Mouse (Mus musculus): Measurements from ENCODE around the gene Cela3a. TPM values are rescaled to one million over a fixed set of nuclear protein-coding genes. Genes with fewer than 3 reads are reported as not detected.
A peak's percentile ranks its signal among the peaks of the same experiment; 100 is the strongest.

The Cela3a gene
- polyA plus RNA-seq, 1 experiment from 2014 or later = not detected

GRCm38 (mm10) chr4:137449132-137449531, 39.5 kb upstream of the Cela3a start:
- Histone ChIP-seq H3K9me3 (ENCODE audit: control insufficient read depth, low read length) (no peaks in the 10 kb centered on the region), H3K27me3 (replicated peaks; ENCODE audit: control insufficient read depth, insufficient read depth, low read length) (no peaks in the 10 kb centered on the region), H3K4me1 (replicated peaks; ENCODE audit: control insufficient read depth, insufficient read depth, low read length) (peaks cover 24% of the 10 kb centered on the region), H3K4me3 (ENCODE audit: low read depth, low read length) (no peak overlapping the region), H3K4me2 (no peak overlapping the region), H3K36me3 (ENCODE audit: control insufficient read depth, insufficient read depth, low read length) (no peaks in the 10 kb centered on the region), H3K27ac (ENCODE audit: low read depth, low read length) (no peak overlapping the region), H3K9ac (ENCODE audit: low read depth, low read length) (no peak overlapping the region)
- DNase-seq (ENCODE audit: low spot score) (no peak), ATAC-seq (replicated peaks; ENCODE audit: low FRiP score) (no peak)
- WGBS = 47% methylated on average over 2 of the region's 2 CpGs

- H3K4me2 ChIP-seq = no peak overlapping the region
- ATAC-seq (replicated peaks; ENCODE audit: low FRiP score) (no peak), DNase-seq (ENCODE audit: low spot score) (no peak)
- H3K9me3 ChIP-seq (ENCODE audit: control insufficient read depth, low read length) = no peaks in the 10 kb centered on the region
- no peak overlapping the region for H3K9ac ChIP-seq (ENCODE audit: low read depth, low read length)
- no peak overlapping the region for H3K4me3 ChIP-seq (ENCODE audit: low read depth, low read length)
- WGBS = 37% methylated on average over 2 of the region's 2 CpGs
- H3K27ac ChIP-seq (ENCODE audit: low read depth, low read length) = no peak overlapping the region
- no peaks in the 10 kb centered on the region for H3K27me3 ChIP-seq (replicated peaks; ENCODE audit: control insufficient read depth, insufficient read depth, low read length)
- peaks cover 26% of the 10 kb centered on the region for H3K4me1 ChIP-seq (replicated peaks; ENCODE audit: control insufficient read depth, insufficient read depth, low read length)
- no peaks in the 10 kb centered on the region for H3K36me3 ChIP-seq (ENCODE audit: control insufficient read depth, insufficient read depth, low read length)
Measured at GRCm38 (mm10) chr4:137448641-137449040, 39.0 kb upstream of the Cela3a start.

GRCm38 (mm10) chr4:137448197-137448596, 38.6 kb upstream of the Cela3a start:
- no peak overlapping the region; the same call in 1 of the 2 replicates for H3K27ac ChIP-seq (ENCODE audit: low read depth, low read length)
- H3K9me3 ChIP-seq (ENCODE audit: control insufficient read depth, low read length) = no peaks in the 10 kb centered on the region
- WGBS = 66% methylated on average over 6 of the region's 6 CpGs
- no peak overlapping the region for H3K4me3 ChIP-seq (ENCODE audit: low read depth, low read length)
- no peak overlapping the region for H3K4me2 ChIP-seq
- no peak overlapping the region for H3K9ac ChIP-seq (ENCODE audit: low read depth, low read length)
- DNase-seq (ENCODE audit: low spot score) (no peak), ATAC-seq (replicated peaks; ENCODE audit: low FRiP score) (no peak)
- no peaks in the 10 kb centered on the region for H3K36me3 ChIP-seq (ENCODE audit: control insufficient read depth, insufficient read depth, low read length)
- no peaks in the 10 kb centered on the region for H3K27me3 ChIP-seq (replicated peaks; ENCODE audit: control insufficient read depth, insufficient read depth, low read length)
- peaks cover 26% of the 10 kb centered on the region for H3K4me1 ChIP-seq (replicated peaks; ENCODE audit: control insufficient read depth, insufficient read depth, low read length)

GRCm38 (mm10) chr4:137447363-137448196, 38.0 kb upstream of the Cela3a start:
- ATAC-seq (replicated peaks; ENCODE audit: low FRiP score) (peak; percentile 85), DNase-seq (ENCODE audit: low spot score) (no peak)
- Histone ChIP-seq H3K4me1 (replicated peaks; ENCODE audit: control insufficient read depth, insufficient read depth, low read length) (peaks cover 26% of the 10 kb centered on the region), H3K36me3 (ENCODE audit: control insufficient read depth, insufficient read depth, low read length) (no peaks in the 10 kb centered on the region), H3K4me2 (no peak overlapping the region), H3K27ac (ENCODE audit: low read depth, low read length) (no peak overlapping the region; the same call in 1 of the 2 replicates), H3K9ac (ENCODE audit: low read depth, low read length) (no peak overlapping the region), H3K4me3 (ENCODE audit: low read depth, low read length) (no peak overlapping the region), H3K9me3 (ENCODE audit: control insufficient read depth, low read length) (no peaks in the 10 kb centered on the region), H3K27me3 (replicated peaks; ENCODE audit: control insufficient read depth, insufficient read depth, low read length) (no peaks in the 10 kb centered on the region)
- 54% methylated on average over 7 of the region's 7 CpGs for WGBS

- DNase-seq (ENCODE audit: low spot score) = no peak
- Histone ChIP-seq H3K4me1 (replicated peaks; ENCODE audit: control insufficient read depth, insufficient read depth, low read length) (peaks cover 26% of the 10 kb centered on the region), H3K27me3 (replicated peaks; ENCODE audit: control insufficient read depth, insufficient read depth, low read length) (no peaks in the 10 kb centered on the region), H3K27ac (ENCODE audit: low read depth, low read length) (no peak overlapping the region), H3K4me2 (no peak overlapping the region), H3K36me3 (ENCODE audit: control insufficient read depth, insufficient read depth, low read length) (no peaks in the 10 kb centered on the region), H3K9ac (ENCODE audit: low read depth, low read length) (no peak overlapping the region), H3K9me3 (ENCODE audit: control insufficient read depth, low read length) (no peaks in the 10 kb centered on the region), H3K4me3 (ENCODE audit: low read depth, low read length) (no peak overlapping the region)
- no peak for ATAC-seq (replicated peaks; ENCODE audit: low FRiP score)
- WGBS = 84% methylated on average over 4 of the region's 4 CpGs
Measured at GRCm38 (mm10) chr4:137445881-137446280, 36.3 kb upstream of the Cela3a start.

GRCm38 (mm10) chr4:137443625-137444024, 34.0 kb upstream of the Cela3a start:
- H3K36me3 ChIP-seq (ENCODE audit: control insufficient read depth, insufficient read depth, low read length) = no peaks in the 10 kb centered on the region
- peak; percentile 64 for DNase-seq (ENCODE audit: low spot score)
- no peak overlapping the region for H3K9ac ChIP-seq (ENCODE audit: low read depth, low read length)
- H3K4me2 ChIP-seq = peak overlapping the region; percentile 39
- 26% methylated on average over 5 of the region's 5 CpGs for WGBS
- no peak for ATAC-seq (replicated peaks; ENCODE audit: low FRiP score)
- no peaks in the 10 kb centered on the region for H3K9me3 ChIP-seq (ENCODE audit: control insufficient read depth, low read length)
- no peak overlapping the region for H3K4me3 ChIP-seq (ENCODE audit: low read depth, low read length)
- H3K27ac ChIP-seq (ENCODE audit: low read depth, low read length) = no peak overlapping the region
- H3K27me3 ChIP-seq (replicated peaks; ENCODE audit: control insufficient read depth, insufficient read depth, low read length) = no peaks in the 10 kb centered on the region
- peaks cover 24% of the 10 kb centered on the region for H3K4me1 ChIP-seq (replicated peaks; ENCODE audit: control insufficient read depth, insufficient read depth, low read length)

GRCm38 (mm10) chr4:137441332-137441731, 31.7 kb upstream of the Cela3a start:
- Histone ChIP-seq H3K27me3 (replicated peaks; ENCODE audit: control insufficient read depth, insufficient read depth, low read length) (no peaks in the 10 kb centered on the region), H3K36me3 (ENCODE audit: control insufficient read depth, insufficient read depth, low read length) (no peaks in the 10 kb centered on the region), H3K4me1 (replicated peaks; ENCODE audit: control insufficient read depth, insufficient read depth, low read length) (peaks cover 20% of the 10 kb centered on the region), H3K9me3 (ENCODE audit: control insufficient read depth, low read length) (no peaks in the 10 kb centered on the region), H3K4me3 (ENCODE audit: low read depth, low read length) (no peak overlapping the region), H3K9ac (ENCODE audit: low read depth, low read length) (no peak overlapping the region), H3K4me2 (no peak overlapping the region), H3K27ac (ENCODE audit: low read depth, low read length) (no peak overlapping the region)
- WGBS = 75% methylated on average over 4 of the region's 4 CpGs
- DNase-seq (ENCODE audit: low spot score) (no peak), ATAC-seq (replicated peaks; ENCODE audit: low FRiP score) (no peak)

GRCm38 (mm10) chr4:137438842-137439241, 29.3 kb upstream of the Cela3a start:
- Histone ChIP-seq H3K9ac (ENCODE audit: low read depth, low read length) (no peak overlapping the region), H3K9me3 (ENCODE audit: control insufficient read depth, low read length) (no peaks in the 10 kb centered on the region), H3K4me3 (ENCODE audit: low read depth, low read length) (no peak overlapping the region), H3K27ac (ENCODE audit: low read depth, low read length) (peak overlapping the region; percentile 16; the same call in 1 of the 2 replicates), H3K36me3 (ENCODE audit: control insufficient read depth, insufficient read depth, low read length) (no peaks in the 10 kb centered on the region), H3K4me2 (no peak overlapping the region), H3K4me1 (replicated peaks; ENCODE audit: control insufficient read depth, insufficient read depth, low read length) (peaks cover 18% of the 10 kb centered on the region), H3K27me3 (replicated peaks; ENCODE audit: control insufficient read depth, insufficient read depth, low read length) (no peaks in the 10 kb centered on the region)
- DNase-seq (ENCODE audit: low spot score) = no peak
- ATAC-seq (replicated peaks; ENCODE audit: low FRiP score) = peak; percentile 95
- 56% methylated on average over 8 of the region's 8 CpGs for whole genome bisulfite sequencing
